Mouse (Mus musculus) testis, adult 2 months (tissue): Measurements from ENCODE around the gene Pygm. TPM values are rescaled to one million over a fixed set of nuclear protein-coding genes. Genes with fewer than 3 reads are reported as not detected.

Experiments
- H3K27ac ChIP-seq: fragments of 200-500 bp; 2 replicates; pipeline ENCODE4 v1.5.1; 2012; ENCODE audit warnings: low read depth, low read length; ENCODE audit not compliant: control insufficient read depth, insufficient read depth
- H3K27me3 ChIP-seq: fragments of 200-500 bp; 2 replicates; pipeline ENCODE4 v1.6.1; 2012; ENCODE audit warnings: mild to moderate bottlenecking, low read length, moderate library complexity; ENCODE audit not compliant: control insufficient read depth, insufficient read depth
- H3K36me3 ChIP-seq: fragments of 200-500 bp; 2 replicates; pipeline ENCODE4 v1.6.1; 2012; ENCODE audit warnings: mild to moderate bottlenecking, low read length; ENCODE audit not compliant: control insufficient read depth, insufficient read depth
- H3K4me1 ChIP-seq: fragments of 200-500 bp; 2 replicates; pipeline ENCODE4 v1.6.1; 2012; ENCODE audit warnings: low read length; ENCODE audit not compliant: control insufficient read depth, insufficient read depth
- H3K4me3 ChIP-seq: fragments of 200-500 bp; 2 replicates; pipeline ENCODE4 v1.5.1; 2012; ENCODE audit warnings: low read depth, mild to moderate bottlenecking, low read length, moderate library complexity, mixed read lengths; ENCODE audit not compliant: control insufficient read depth
- CTCF ChIP-seq: fragments of 200-500 bp; IDR thresholded peaks from 2 replicates; pipeline ENCODE4 v1.5.1; 2012; ENCODE audit warnings: low read depth, mild to moderate bottlenecking, inconsistent platforms, low read length, moderate library complexity; ENCODE audit not compliant: control insufficient read depth, insufficient read depth, insufficient replicate concordance
- POLR2A ChIP-seq: fragments of 200-500 bp; IDR thresholded peaks from 2 replicates; pipeline ENCODE4 v1.6.1; 2012; ENCODE audit warnings: low read depth, mild to moderate bottlenecking, inconsistent platforms, low read length, moderate library complexity; ENCODE audit not compliant: control insufficient read depth
- polyA plus RNA-seq: library from polyadenylated mRNA; depleted of rRNA; stranded (reverse); fragments of >200 nt; gene quantifications from 2 replicates; pipeline ENCODE4 v1.2.3, GENCODE M21; 2012

Gene Pygm
- polyA plus RNA-seq, 1 experiment = 6.9 TPM

DNA sequence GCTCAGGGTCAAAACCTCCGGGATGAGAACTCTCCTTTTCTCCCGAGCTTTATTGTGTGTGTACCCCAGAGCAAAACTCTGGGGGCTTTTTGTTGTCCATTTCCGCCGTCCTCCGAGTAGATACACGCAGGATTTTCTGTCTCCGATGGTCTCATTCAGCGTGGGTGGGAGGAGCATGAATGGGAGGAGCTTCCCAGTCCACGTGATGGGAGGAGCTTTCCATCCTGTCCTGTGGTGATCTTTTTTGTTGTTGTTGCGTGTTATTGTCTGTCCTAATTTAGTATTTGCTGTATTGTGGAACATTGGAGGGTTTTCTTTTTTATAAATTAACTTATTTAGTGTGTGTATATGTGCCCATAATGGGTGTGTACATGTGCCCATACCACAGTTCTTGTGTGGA is 21.2 kb downstream of the Pygm start:
- Histone ChIP-seq H3K36me3 (no peaks in the 10 kb centered on the region), H3K4me1 (peaks cover 9% of the 10 kb centered on the region), H3K27ac (no peak overlapping the region), H3K4me3 (peak overlapping the region; percentile 73), H3K27me3 (no peaks in the 10 kb centered on the region)
- TF ChIP-seq POLR2A (no peak), CTCF (no peak)

DNA sequence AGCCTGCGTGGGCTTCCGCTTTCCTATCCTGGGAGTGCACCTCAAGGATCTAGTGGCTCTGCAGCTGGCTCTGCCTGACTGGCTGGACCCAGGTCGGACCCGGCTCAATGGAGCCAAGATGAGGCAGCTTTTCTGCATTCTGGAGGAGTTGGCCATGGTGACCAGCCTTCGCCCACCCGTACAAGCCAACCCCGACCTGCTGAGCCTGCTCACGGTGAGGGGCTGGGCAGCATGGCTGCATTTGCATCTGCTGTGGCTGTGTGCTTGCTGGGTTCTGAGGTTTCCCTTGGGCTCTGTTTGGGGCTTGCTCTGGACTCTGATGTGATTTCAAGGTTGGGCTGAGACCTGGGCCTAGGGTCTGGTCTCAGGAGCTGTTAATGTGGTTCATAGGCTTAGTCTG is 22.9 kb downstream of the Pygm start:
- no peaks in the 10 kb centered on the region for H3K27me3 ChIP-seq
- TF ChIP-seq POLR2A = no peak
- TF ChIP-seq CTCF = no peak
- H3K4me3 ChIP-seq = no peak overlapping the region
- H3K36me3 ChIP-seq = no peaks in the 10 kb centered on the region
- no peak overlapping the region for H3K27ac ChIP-seq
- H3K4me1 ChIP-seq = peaks cover 6% of the 10 kb centered on the region

DNA sequence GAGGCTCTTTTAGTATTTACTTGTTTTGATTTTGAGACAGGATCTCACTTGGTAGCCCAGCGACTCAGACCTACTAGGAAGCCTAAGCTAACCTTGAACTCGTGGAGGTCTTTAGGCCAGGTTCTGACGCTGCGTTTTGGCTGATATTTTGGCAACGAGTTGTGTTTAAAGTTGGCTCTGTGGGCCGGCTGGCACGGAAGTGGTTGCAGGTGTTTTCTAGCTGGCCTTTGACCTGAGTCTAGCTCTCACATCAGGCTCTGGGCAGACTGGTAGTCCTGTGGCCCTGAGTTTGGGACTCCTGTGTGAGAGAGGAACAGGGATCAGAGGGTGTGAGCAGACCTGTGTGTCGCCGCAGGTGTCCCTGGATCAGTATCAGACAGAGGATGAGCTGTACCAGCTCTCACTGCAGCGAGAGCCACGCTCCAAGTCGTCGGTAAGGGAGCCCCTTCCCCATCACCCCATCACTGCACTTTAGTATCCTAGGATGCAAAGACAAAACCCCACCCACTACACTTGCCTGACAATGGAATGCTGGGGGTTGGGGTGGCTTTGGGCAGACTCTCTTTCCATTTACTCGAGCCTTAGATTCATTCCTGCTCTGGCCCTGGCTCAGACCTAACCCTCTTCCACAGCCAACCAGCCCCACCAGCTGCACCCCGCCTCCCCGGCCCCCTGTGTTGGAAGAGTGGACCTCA is 23.8 kb downstream of the Pygm start:
- Histone ChIP-seq H3K36me3 (no peaks in the 10 kb centered on the region), H3K27ac (no peak overlapping the region), H3K27me3 (no peaks in the 10 kb centered on the region), H3K4me1 (peaks cover 6% of the 10 kb centered on the region), H3K4me3 (no peak overlapping the region)
- TF ChIP-seq POLR2A = no peak
- no peak for TF ChIP-seq CTCF

DNA sequence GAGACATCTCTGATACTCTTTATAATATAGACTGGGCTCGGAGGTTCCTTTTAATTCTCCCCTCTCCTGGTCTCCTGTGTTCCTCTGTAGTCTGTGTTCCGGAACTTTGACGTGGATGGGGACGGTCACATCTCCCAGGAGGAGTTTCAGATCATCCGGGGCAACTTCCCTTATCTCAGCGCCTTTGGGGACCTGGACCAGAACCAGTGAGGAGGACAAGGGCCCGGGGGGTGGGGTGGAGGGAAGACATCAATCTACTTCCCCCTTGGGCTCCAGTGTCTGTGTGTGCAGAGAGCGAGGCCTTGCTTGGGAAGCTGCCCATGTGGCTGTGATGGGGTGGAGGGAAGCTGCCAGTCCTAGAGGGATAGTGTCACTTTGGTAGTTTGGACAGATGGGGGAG is 24.6 kb downstream of the Pygm start:
- Histone ChIP-seq H3K4me1 (peaks cover 6% of the 10 kb centered on the region), H3K27me3 (no peaks in the 10 kb centered on the region), H3K36me3 (no peaks in the 10 kb centered on the region), H3K27ac (no peak overlapping the region), H3K4me3 (no peak overlapping the region)
- TF ChIP-seq POLR2A (no peak), CTCF (no peak)

DNA sequence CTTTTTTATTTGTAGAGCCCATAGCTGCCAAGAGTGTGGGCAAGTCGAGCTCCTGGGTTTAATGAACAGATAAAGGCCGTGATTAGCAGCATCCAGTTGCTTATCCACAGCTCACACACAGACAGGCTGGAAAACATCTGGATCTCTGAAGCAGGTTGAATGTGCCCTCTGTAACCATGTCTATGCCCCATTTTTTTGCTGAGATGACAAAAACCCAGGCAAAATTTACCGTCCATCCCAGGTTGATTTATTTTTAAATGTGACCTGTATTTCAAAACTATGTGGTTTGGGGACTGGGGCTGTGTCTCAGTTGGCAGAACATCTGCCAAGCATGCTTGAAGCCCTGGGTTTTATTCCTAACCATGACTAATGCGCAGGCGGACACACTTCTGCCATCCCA is 25.0 kb downstream of the Pygm start:
- no peak for TF ChIP-seq POLR2A
- TF ChIP-seq CTCF = no peak

DNA sequence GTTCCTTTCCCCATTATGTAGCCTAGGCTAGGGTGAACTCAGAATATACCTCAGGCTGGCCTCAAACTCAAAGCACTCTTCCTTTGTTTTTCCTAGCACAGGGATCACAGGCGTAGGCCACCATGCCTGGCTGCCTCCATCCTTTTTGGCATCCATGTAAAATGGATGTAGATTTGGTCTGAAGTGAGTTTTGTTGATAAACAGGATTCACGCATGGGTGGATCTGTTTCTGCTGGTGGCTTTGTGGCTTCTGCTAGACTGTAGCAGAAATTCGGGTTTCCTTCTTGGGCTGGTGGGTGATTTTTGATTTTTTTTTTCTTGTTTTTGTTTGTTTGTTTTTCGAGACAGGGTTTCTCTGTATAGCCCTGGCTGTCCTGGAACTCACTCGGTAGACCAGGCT is 25.7 kb downstream of the Pygm start:
- TF ChIP-seq POLR2A (no peak), CTCF (no peak)
- H3K27me3 ChIP-seq = no peaks in the 10 kb centered on the region

More for the DNA sequence above, 25.0 kb downstream of the Pygm start:
- Histone ChIP-seq H3K36me3 (no peaks in the 10 kb centered on the region), H3K4me1 (peaks cover 6% of the 10 kb centered on the region), H3K4me3 (no peak overlapping the region), H3K27ac (no peak overlapping the region), H3K27me3 (no peaks in the 10 kb centered on the region)

DNA sequence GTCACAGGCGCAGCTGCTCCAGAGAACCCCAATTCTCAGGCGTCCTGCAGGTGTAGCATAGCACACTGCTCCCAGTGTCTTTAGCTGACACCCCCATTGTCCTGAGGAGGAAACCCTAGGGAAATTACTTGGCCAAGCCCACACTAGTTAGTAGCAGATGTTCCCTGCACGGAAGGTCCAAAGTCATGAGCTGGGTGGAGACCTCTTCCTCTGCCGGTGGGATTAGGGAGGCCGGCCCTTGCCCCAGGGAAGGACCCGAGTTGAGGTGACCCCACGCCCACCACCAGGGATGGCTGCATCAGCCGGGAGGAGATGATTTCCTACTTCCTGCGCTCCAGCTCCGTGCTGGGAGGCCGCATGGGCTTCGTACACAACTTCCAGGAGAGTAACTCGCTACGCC is 28.6 kb downstream of the Pygm start:
- TF ChIP-seq POLR2A (no peak), CTCF (no peak)
- Histone ChIP-seq H3K36me3 (no peaks in the 10 kb centered on the region), H3K4me3 (peak overlapping the region; percentile 12; the same call in 1 of the 2 replicates), H3K27me3 (no peaks in the 10 kb centered on the region), H3K27ac (no peak overlapping the region), H3K4me1 (peaks cover 6% of the 10 kb centered on the region)

More for the DNA sequence above, 25.7 kb downstream of the Pygm start:
- Histone ChIP-seq H3K36me3 (no peaks in the 10 kb centered on the region), H3K4me3 (no peak overlapping the region), H3K27ac (no peak overlapping the region), H3K4me1 (peaks cover 6% of the 10 kb centered on the region)

DNA sequence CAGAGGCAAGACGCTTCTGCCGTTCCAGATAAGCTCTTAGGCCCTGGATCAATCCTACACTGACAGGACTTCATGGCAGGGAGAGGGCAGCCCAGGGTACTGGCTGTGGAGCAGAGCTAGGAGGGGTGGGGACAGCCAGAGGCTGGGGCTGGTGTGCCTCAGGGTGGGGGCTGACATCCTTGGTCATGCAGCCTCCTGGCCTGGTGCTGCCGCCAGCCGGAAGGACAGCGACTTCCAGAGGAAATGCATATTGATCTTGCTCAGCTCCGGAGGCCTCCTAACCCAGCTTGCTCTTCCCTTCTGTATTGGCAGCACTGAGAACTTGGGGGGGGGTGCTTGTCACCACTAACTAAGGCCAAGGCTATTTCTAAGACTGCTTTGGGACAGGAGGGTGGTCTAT is 31.3 kb downstream of the Pygm start:
- no peak overlapping the region for H3K27ac ChIP-seq
- TF ChIP-seq CTCF = no peak
- TF ChIP-seq POLR2A = no peak
- no peaks in the 10 kb centered on the region for H3K27me3 ChIP-seq
- no peaks in the 10 kb centered on the region for H3K36me3 ChIP-seq
- peaks cover 6% of the 10 kb centered on the region for H3K4me1 ChIP-seq
- no peak overlapping the region for H3K4me3 ChIP-seq
